Mouse (Mus musculus) WW6 (cell line): ENCODE data around the gene Ccdc84.
"Not testable (repeated sequence)": the region's sequence is repeated elsewhere in the genome, so short reads cannot be mapped to it uniquely, and the experiment has no call there.

Source experiments
- DNase-seq: peaks from one replicate; pipeline ENCODE4 v3.0.0-alpha.2; 2013; ENCODE audit warnings: low read depth, low spot score

The Ccdc84 gene

GRCm38 (mm10) chr9:44418519-44419385, at the start of gene Ccdc84:
Ccdc84 (minus strand) TSS chr9:44418569.
- DNase-seq: peak; percentile 61

DNA sequence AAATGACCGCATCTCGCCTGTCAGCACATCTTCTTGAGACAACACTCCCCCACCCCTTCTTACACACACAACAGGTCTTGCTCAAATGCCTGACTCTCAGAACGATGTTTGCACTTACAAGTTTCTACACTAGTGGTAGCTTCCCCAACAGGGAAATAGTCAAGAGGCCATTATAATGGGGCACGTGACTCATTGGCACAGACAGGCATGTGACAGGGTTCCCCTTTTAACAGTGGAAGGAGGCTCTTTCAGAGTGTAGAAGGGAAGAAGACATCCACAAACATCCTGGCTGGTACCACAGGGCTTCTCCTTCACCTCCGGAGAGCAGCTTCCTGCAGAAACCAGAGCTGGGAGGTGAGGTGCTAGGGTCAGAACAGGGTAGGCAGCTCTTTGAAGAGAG, 43.6 kb upstream of the Ccdc84 start:
- no peak for DNase-seq

GRCm38 (mm10) chr9:44457035-44457742, 38.8 kb upstream of the Ccdc84 start:
- no peak for DNase-seq

GRCm38 (mm10) chr9:44454891-44455220, 36.5 kb upstream of the Ccdc84 start, which contains the start of gene Upk2:
Upk2 (minus strand) TSS chr9:44454976.
- DNase-seq: no peak

GRCm38 (mm10) chr9:44454132-44454890, 35.9 kb upstream of the Ccdc84 start:
- DNase-seq: peak; percentile 61

- no peak for DNase-seq
These were observed 32.0 kb upstream of the Ccdc84 start for GRCm38 (mm10) chr9:44450387-44450786.

- not testable (repeated sequence) for DNase-seq
These were observed 26.1 kb upstream of the Ccdc84 start for GRCm38 (mm10) chr9:44444402-44445025.

GRCm38 (mm10) chr9:44440961-44441360, 22.6 kb upstream of the Ccdc84 start, which contains the start of gene Foxr1:
Foxr1 (minus strand) TSS chr9:44441136.
- peak; percentile 61 for DNase-seq

- DNase-seq: no peak
These were observed 17.4 kb upstream of the Ccdc84 start for GRCm38 (mm10) chr9:44435747-44436146.

- DNase-seq: no peak
These were observed 14.3 kb upstream of the Ccdc84 start for GRCm38 (mm10) chr9:44432577-44433185.

DNA sequence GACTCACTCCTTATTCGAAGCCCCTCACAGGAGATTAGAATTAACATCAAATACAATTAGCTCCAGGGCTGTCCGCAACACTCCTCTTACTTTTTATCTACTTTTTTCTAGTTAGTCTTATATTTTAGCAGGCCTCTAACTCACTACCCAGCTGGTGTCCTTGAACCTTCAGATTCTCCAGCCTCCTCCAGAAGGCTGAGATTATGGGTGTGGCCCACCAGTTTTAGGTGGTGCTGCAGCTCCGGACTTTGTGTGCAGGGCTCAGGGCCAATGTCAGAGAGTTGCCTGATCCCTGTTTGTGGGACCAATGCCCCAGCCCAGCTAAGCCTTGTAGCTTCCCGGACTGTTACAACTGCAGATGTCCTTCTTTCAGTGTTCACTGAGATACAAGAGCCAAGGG, 5.2 kb upstream of the Ccdc84 start:
- no peak for DNase-seq

- DNase-seq: no peak
These were observed 2.0 kb upstream of the Ccdc84 start for GRCm38 (mm10) chr9:44420280-44420898.

GRCm38 (mm10) chr9:44419730-44420129, 1.4 kb upstream of the Ccdc84 start:
- DNase-seq: not testable (repeated sequence)

GRCm38 (mm10) chr9:44417892-44418363, 441 bp downstream of the Ccdc84 start:
- no peak for DNase-seq

DNA sequence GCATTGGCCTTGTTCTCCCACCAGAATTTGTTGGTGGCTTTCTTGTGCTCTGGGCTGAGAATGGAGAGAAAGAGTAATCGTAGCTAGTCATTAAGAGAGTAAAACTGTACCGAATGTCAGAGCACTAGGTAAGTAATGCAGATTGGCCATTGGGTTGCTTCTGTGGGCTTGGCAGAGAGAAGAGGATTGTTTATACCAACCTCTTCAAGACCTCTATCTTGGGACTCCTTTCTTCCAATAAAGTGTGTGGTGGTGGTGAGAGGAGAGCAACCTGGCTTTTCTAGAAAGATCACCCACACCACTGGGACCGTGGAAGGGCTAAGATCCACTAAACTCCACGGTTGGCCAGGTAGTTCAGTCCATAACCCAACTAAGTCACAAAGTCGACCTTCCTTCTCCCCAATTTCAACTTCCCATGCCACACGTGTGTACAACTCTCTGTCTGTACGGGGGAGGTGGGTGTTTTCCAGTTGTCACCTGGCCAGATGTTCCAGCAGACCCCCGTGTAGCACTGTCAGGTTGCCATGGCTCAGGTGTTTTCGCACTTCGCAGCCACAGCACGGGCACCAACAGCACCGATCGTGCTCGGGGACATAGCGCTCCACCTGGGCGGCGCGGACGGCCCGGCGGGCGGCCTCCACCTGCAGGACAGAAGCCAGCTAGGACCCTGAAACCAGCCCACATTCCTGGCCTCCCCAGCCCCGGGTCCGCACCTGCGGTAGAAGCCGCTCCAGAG, 1.0 kb downstream of the Ccdc84 start:
- no peak for DNase-seq

DNA sequence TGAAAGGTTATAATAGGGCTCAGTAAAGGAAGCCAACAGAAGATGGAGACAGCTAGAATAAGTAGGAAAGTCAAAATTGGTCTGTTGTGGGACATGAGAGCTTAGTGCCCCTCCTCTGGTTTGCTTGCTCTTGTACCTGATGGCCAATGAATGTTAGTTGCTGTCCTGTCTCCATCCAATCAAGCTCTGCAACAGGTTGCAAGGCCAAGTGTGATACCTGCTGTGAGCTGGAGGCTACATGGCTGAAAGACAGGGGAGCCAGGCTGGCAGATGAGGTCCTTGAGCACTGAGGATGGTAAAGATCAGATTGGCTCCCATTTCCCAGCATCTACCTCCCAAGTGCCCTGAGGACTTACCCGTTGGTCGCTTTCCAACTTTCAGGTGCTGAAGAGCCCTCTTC, 5.6 kb downstream of the Ccdc84 start:
- DNase-seq: no peak

DNA sequence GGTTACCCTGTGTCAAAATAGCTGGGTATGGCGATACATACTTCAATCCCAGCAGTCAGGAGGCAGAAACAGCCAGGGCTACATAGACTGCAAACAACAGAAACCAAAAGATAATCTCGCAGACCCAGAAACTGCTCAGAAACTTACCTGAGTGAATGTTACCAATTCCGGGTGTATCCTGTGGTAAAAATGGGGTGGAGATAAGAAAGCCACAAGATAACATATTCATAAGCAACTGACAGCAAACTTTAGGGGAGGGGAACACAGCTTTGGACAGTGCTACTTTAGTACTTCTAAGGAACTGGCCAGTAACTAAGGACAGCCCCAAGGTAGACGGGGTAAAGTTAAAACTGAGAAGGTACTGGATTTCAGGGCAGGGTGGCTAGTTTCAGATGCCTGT, 6.1 kb downstream of the Ccdc84 start:
- no peak for DNase-seq

- no peak for DNase-seq
These were observed 6.7 kb downstream of the Ccdc84 start for GRCm38 (mm10) chr9:44411601-44412130.

DNA sequence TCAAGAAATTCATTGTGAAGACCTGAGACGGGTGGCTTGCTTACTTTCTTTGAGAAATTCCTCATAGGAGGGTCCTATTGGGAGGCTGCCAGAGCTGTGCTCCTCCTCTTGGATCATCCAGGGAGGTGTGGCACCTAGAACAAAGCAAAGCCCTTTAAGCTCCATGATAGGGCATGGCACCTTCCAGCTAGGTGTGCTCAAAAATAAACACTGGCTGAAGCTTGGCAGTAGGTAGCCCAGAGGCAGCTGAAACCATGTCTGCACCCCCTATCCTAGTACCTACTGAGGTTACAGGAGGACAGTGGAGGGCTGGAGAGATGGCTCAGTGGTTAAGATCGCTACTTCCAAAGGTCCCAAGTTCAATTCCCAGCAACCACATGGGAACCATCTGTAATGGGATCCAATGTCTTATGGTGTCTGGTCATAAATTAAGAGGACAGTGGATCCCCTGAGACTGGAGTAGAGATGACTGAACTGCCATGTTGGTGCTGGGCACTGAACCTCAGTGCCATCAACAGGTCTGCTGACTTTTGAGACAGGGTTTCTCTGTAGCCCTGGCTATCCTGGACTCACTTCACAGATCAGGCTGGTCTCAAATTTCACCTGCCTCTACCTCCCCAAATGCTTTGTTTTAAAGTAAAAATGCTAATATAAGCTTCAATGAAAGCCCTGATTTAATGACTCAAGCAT, 7.6 kb downstream of the Ccdc84 start:
- no peak for DNase-seq
